ENCODE assay signal across 9 mouse cellular contexts in genomic region chr10:128036746-128037425, GRCm38 (mm10). TPM values are rescaled to one million over a fixed set of nuclear protein-coding genes. Genes with fewer than 3 reads are reported as not detected.
DNase-seq lines count a peak whose midpoint lies in the region; ATAC-seq and TF ChIP-seq lines count a peak whose summit lies in the region.
"Had no signal": no experiment of that assay in that cellular context is flagged by ENCODE, and none has a peak within 500 bp of the region (broad histone marks: within the 10 kb centered on the region; RNA-seq: fewer than 3 reads in every experiment).

No protein-coding gene starts in this region.

- H3K4me1 ChIP-seq in ES-Bruce4 (ENCODE audit: control insufficient read depth, insufficient read depth, low read length): peaks cover 10% of the 10 kb centered on the region
- H3K4me1 ChIP-seq in intestine, embryonic 15.5 days (replicated peaks): peaks cover 30% of the 10 kb centered on the region
- peaks cover 58% of the 10 kb centered on the region for H3K4me1 ChIP-seq in liver, embryonic 13.5 days (replicated peaks)

- DNase-seq in 3134 (ENCODE audit: extremely low read depth, insufficient read length, low spot score): peak; percentile 53
- DNase-seq in cerebellum, postnatal 36 days: peak; percentile 32 to 43
- DNase-seq in gastrocnemius, postnatal 25 days: peak; percentile 72
- peak; percentile 37 for DNase-seq in liver, embryonic 13.5 days
- peak; percentile 53 for DNase-seq in naive thymus-derived CD4-positive, alpha-beta T cell, adult 2 months (ENCODE audit: low read depth)
- no peak for DNase-seq in T-cell, adult 2 months (ENCODE audit: low spot score)

- no peaks in the 10 kb centered on the region for H3K9me3 ChIP-seq in ES-Bruce4 (replicated peaks; ENCODE audit: control insufficient read depth, insufficient read depth, low read length, poor library complexity, severe bottlenecking)
- no peaks in the 10 kb centered on the region for H3K9me3 ChIP-seq in intestine, embryonic 15.5 days
- H3K9me3 ChIP-seq in liver, embryonic 13.5 days (replicated peaks): no peaks in the 10 kb centered on the region

- H3K36me3 ChIP-seq in ES-Bruce4 (ENCODE audit: control insufficient read depth, insufficient read depth, low read length, poor library complexity, severe bottlenecking): peaks cover 46% of the 10 kb centered on the region
- H3K36me3 ChIP-seq in intestine, embryonic 15.5 days: peaks cover 15% of the 10 kb centered on the region
- peaks cover 42% of the 10 kb centered on the region for H3K36me3 ChIP-seq in liver, embryonic 13.5 days

- H3K27ac ChIP-seq in ES-Bruce4 (ENCODE audit: insufficient read depth, low read length): no peak overlapping the region
- H3K27ac ChIP-seq in intestine, embryonic 15.5 days: peak overlapping the region; percentile 97
- H3K27ac ChIP-seq in liver, embryonic 13.5 days: peak overlapping the region; percentile 84

- peak overlapping the region; percentile 99 for H3K9ac ChIP-seq in ES-Bruce4 (ENCODE audit: low read depth, poor library complexity, severe bottlenecking)
- peak overlapping the region; percentile 96 for H3K9ac ChIP-seq in intestine, embryonic 15.5 days
- H3K9ac ChIP-seq in liver, embryonic 13.5 days: peak overlapping the region; percentile 93

- no peak for TF ChIP-seq CTCF in ES-Bruce4 (IDR thresholded peaks at IDR 0.05; ENCODE audit: low read depth, low read length)

- WGBS in intestine, embryonic 15.5 days: 5% methylated on average over 10 of the region's 10 CpGs
- WGBS in liver, embryonic 13.5 days (ENCODE audit: insufficient replicate concordance): 2% methylated on average over 10 of the region's 10 CpGs

- no peaks in the 10 kb centered on the region for H3K27me3 ChIP-seq in ES-Bruce4 (ENCODE audit: control insufficient read depth, insufficient read depth, low read length, poor library complexity, severe bottlenecking)
- H3K27me3 ChIP-seq in intestine, embryonic 15.5 days (replicated peaks): no peaks in the 10 kb centered on the region
- 0 out of 2 replicates have a peak, but pooled peaks cover 8% of the 10 kb centered on the region for H3K27me3 ChIP-seq in liver, embryonic 13.5 days

- no peak for TF ChIP-seq EP300 in ES-Bruce4 (IDR thresholded peaks at IDR 0.05; ENCODE audit: insufficient read depth, low read depth, low read length)

- peak overlapping the region; percentile 68 for H3K4me2 ChIP-seq in intestine, embryonic 15.5 days (replicated peaks)
- H3K4me2 ChIP-seq in liver, embryonic 13.5 days: peak overlapping the region; percentile 76

- peak; percentile 23 for ATAC-seq in intestine, embryonic 15.5 days
- ATAC-seq in liver, embryonic 13.5 days (ENCODE audit: low read depth): peak; percentile 15

- no peak for TF ChIP-seq POLR2A in ES-Bruce4 (IDR thresholded peaks at IDR 0.05; ENCODE audit: insufficient read depth, low read length)

- peak overlapping the region; percentile 99 for H3K4me3 ChIP-seq in ES-Bruce4 (ENCODE audit: low read depth, low read length)
- H3K4me3 ChIP-seq in intestine, embryonic 15.5 days (replicated peaks): peak overlapping the region; percentile 66
- peak overlapping the region; percentile 79 for H3K4me3 ChIP-seq in liver, embryonic 13.5 days (replicated peaks)

RNA-seq across cellular contexts. Expression of gene Naca, which starts 1.5 kb away (rescaled TPM):
- 1,269 and 1,335 TPM in 2 replicates for polyA plus RNA-seq in ES-Bruce4 (2011; ENCODE audit: insufficient read depth, insufficient read length, low read depth, missing spikeins)
- total RNA-seq in gastrocnemius, postnatal 25 days (2021): 100 to 1,000 TPM; 339 to 340 TPM
- 779 and 830 TPM in 2 replicates for polyA plus RNA-seq in intestine, embryonic 15.5 days (2015; fragmentation: Nextera tagmentation; extraction: Ambion mirVana)
- polyA plus RNA-seq in liver, embryonic 13.5 days (2015; fragmentation: Nextera tagmentation; extraction: Ambion mirVana): 599 and 646 TPM in 2 replicates

RNA-seq across cellular contexts. Expression of gene Ptges3, which starts 21.9 kb away (rescaled TPM):
- polyA plus RNA-seq in ES-Bruce4 (2011; ENCODE audit: insufficient read depth, insufficient read length, low read depth, missing spikeins): 759 and 788 TPM in 2 replicates
- 10 to 100 TPM; 61.5 to 62.3 TPM for total RNA-seq in gastrocnemius, postnatal 25 days (2021)
- 482 and 586 TPM in 2 replicates for polyA plus RNA-seq in intestine, embryonic 15.5 days (2015; fragmentation: Nextera tagmentation; extraction: Ambion mirVana)
- polyA plus RNA-seq in liver, embryonic 13.5 days (2015; fragmentation: Nextera tagmentation; extraction: Ambion mirVana): 380 and 439 TPM in 2 replicates

RNA-seq across cellular contexts. Expression of gene Prim1, which starts 21.9 kb away (rescaled TPM):
- 69.7 and 78.2 TPM in 2 replicates for polyA plus RNA-seq in ES-Bruce4 (2011; ENCODE audit: insufficient read depth, insufficient read length, low read depth, missing spikeins)
- total RNA-seq in gastrocnemius, postnatal 25 days (2021): 1 to 10 TPM in 1 of 2 experiments, under 1 TPM in 1; 0.51 to 1.0 TPM
- 67.9 and 73.0 TPM in 2 replicates for polyA plus RNA-seq in intestine, embryonic 15.5 days (2015; fragmentation: Nextera tagmentation; extraction: Ambion mirVana)
- polyA plus RNA-seq in liver, embryonic 13.5 days (2015; fragmentation: Nextera tagmentation; extraction: Ambion mirVana): 87.0 and 99.1 TPM in 2 replicates

RNA-seq across cellular contexts. Expression of gene Hsd17b6, which starts 29.5 kb away (rescaled TPM):
- polyA plus RNA-seq in ES-Bruce4 (2011; ENCODE audit: insufficient read depth, insufficient read length, low read depth, missing spikeins): not detected in 2 replicates
- total RNA-seq in gastrocnemius, postnatal 25 days (2021): not detected
- polyA plus RNA-seq in intestine, embryonic 15.5 days (2015; fragmentation: Nextera tagmentation; extraction: Ambion mirVana): 0.38 and 0.48 TPM in 2 replicates
- polyA plus RNA-seq in liver, embryonic 13.5 days (2015; fragmentation: Nextera tagmentation; extraction: Ambion mirVana): not detected in 2 replicates
- total RNA-seq: left cerebral cortex, adult 8-10 months had no signal

RNA-seq across cellular contexts. Expression of gene Atp5b, which starts 46.2 kb away (rescaled TPM):
- polyA plus RNA-seq in ES-Bruce4 (2011; ENCODE audit: insufficient read depth, insufficient read length, low read depth, missing spikeins): 1,323 and 1,329 TPM in 2 replicates
- total RNA-seq in gastrocnemius, postnatal 25 days (2021): 1,000 to 10,000 TPM; 3,933 to 4,186 TPM
- polyA plus RNA-seq in intestine, embryonic 15.5 days (2015; fragmentation: Nextera tagmentation; extraction: Ambion mirVana): 3,029 and 3,109 TPM in 2 replicates
- polyA plus RNA-seq in liver, embryonic 13.5 days (2015; fragmentation: Nextera tagmentation; extraction: Ambion mirVana): 2,036 and 2,215 TPM in 2 replicates
